Mouse (Mus musculus) forebrain, embryonic 10.5 days (tissue): ENCODE data around the gene Cfd. TPM values are rescaled to one million over a fixed set of nuclear protein-coding genes. Genes with fewer than 3 reads are reported as not detected.

Experiments
- DNase-seq: peaks from one replicate; pipeline ENCODE4 v3.0.0-alpha.2; 2017; ENCODE audit warnings: low spot score; ENCODE audit errors: extremely low spot score
- H3K27ac ChIP-seq: fragments of 300-500 bp; sonication (generic); 2 replicates; pipeline ENCODE4 v1.5.1; 2016; ENCODE audit warnings: mild to moderate bottlenecking
- H3K27me3 ChIP-seq: fragments of 300-500 bp; sonication (generic); 2 replicates; pipeline ENCODE4 v1.6.1; 2016; ENCODE audit warnings: mild to moderate bottlenecking; ENCODE audit not compliant: poor library complexity, severe bottlenecking
- H3K36me3 ChIP-seq: fragments of 300-500 bp; sonication (generic); replicated peaks from 2 replicates; pipeline ENCODE4 v1.6.1; 2016; ENCODE audit warnings: mild to moderate bottlenecking, moderate library complexity
- H3K4me1 ChIP-seq: fragments of 300-500 bp; sonication (generic); 2 replicates; pipeline ENCODE4 v1.6.1; 2016
- H3K4me3 ChIP-seq: fragments of 300-500 bp; sonication (generic); 2 replicates; pipeline ENCODE4 v1.5.1; 2016; ENCODE audit warnings: mild to moderate bottlenecking, moderate library complexity
- H3K9me3 ChIP-seq: fragments of 300-500 bp; sonication (generic); 2 replicates; pipeline ENCODE4 v1.6.1; 2016; ENCODE audit warnings: mild to moderate bottlenecking, moderate library complexity
- whole genome bisulfite sequencing: fragments of 180-500 bp; shearing (Covaris S2); methylation state at CpG from one replicate; pipeline ENCODE4 v1.1.7; 2016; 5-methylcytosine and 5-hydroxymethylcytosine counted together
- polyA plus RNA-seq: library from polyadenylated mRNA; unstranded; fragments of >200 nt; fragmentation: Nextera tagmentation; extraction: Ambion mirVana; gene quantifications from 2 replicates; pipeline ENCODE4 v1.2.1, GENCODE M21; 2016

Cfd gene
- polyA plus RNA-seq, 1 experiment from 2014 or later, result not detected

DNA sequence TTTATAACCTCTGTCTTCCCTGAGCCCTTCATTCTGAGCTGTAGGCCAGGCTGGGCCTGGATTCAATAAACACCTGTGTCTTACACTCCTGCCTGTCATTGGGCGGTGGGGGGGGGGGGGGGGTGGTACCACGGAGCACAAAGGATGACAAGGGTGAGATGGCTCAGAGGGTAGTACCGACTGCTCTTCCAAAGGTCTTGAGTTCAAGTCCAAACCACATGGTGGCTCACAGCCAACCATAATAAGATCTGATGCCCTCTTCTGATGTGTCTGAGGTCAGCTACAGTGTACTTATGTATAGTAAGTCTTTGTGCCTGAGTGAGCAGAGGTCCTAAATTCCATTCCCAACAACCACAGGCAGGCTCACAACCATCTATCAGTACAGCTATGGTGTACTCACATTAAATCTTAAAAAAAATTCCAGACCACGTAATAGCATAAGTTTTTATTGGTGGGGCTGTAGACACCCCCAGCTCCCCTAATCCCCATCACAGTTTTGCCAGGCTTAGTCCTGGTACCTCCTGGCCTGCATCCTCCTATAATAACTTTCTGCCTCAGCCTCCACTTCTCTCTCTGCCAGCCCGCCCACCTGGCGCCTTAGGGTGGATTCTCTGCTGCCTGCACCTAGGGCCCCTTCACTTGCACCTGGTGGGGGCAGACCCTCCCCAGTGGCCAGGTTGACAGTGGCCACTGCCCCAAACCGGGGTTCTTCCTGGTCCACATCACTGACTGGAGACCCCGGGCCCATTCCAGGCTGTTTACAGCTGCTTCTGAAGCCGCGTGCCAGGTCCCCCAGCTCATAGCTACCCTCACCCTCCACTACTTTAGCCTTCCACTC lies 26.1 kb upstream of the Cfd start:
- WGBS, result 61% methylated on average over 10 of the region's 10 CpGs
- no peak for DNase-seq
- H3K27me3 ChIP-seq, result no peaks in the 10 kb centered on the region
- H3K9me3 ChIP-seq, result no peaks in the 10 kb centered on the region
- peak overlapping the region; percentile 44; the same call in 1 of the 2 replicates for H3K27ac ChIP-seq
- peaks cover 35% of the 10 kb centered on the region for H3K4me1 ChIP-seq
- H3K36me3 ChIP-seq, result peaks cover 94% of the 10 kb centered on the region
- H3K4me3 ChIP-seq, result peak overlapping the region; percentile 14; the same call in 1 of the 2 replicates

DNA sequence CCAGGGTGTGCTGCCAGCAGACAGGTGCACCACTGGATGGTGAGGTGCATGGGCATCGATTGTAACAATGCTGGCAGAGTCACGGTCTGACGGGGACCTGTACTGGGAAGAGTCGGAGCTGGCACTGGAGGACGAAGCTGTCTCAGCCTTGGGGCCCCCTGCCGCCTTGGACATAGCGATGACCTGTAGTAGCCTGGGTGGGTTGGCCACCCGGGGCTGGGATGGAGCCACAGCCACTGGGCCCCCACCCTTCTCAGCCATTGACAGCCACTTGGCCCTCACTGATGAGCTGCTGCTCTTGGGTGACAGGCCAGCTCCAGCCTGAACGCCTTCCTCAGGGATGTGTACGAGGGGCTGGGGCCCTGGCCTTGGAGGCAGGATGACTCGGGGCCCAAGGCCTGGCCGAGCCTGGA lies 25.5 kb upstream of the Cfd start:
- Histone ChIP-seq H3K9me3 (no peaks in the 10 kb centered on the region), H3K27me3 (no peaks in the 10 kb centered on the region), H3K27ac (peak overlapping the region; percentile 44; the same call in 1 of the 2 replicates), H3K4me3 (peak overlapping the region; percentile 14; the same call in 1 of the 2 replicates), H3K36me3 (peaks cover 94% of the 10 kb centered on the region), H3K4me1 (peaks cover 34% of the 10 kb centered on the region)
- no peak for DNase-seq
- WGBS, result 73% methylated on average over 12 of the region's 12 CpGs

DNA sequence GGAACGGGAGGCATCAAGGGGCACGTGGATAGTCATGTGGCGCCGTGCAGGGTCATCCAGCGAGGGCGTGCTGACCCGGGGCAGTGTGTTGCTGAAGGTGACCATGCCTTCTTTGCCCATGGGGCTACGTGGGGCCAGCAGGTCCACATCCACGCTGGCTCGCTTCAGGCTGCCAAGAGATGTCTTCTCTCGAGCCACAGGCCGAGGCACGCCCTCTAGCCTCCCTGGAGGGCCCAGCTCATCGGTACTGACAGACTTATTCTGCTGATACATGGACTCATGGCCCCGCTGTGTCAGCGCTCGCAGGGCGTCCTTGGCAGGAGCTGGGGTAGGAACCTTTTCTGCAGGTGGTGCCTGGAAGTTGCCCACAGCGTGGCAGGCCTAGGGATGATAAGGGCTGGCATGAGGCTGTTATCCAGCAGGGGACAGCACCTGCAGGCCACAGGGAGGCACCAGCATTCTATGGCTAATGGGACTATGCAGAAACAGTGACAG lies 24.8 kb upstream of the Cfd start:
- Histone ChIP-seq H3K9me3 (no peaks in the 10 kb centered on the region), H3K36me3 (peaks cover 92% of the 10 kb centered on the region), H3K4me1 (peaks cover 32% of the 10 kb centered on the region), H3K27ac (peak overlapping the region; percentile 44), H3K4me3 (peak overlapping the region; percentile 14; the same call in 1 of the 2 replicates), H3K27me3 (no peaks in the 10 kb centered on the region)
- 83% methylated on average over 19 of the region's 19 CpGs for WGBS
- no peak for DNase-seq

DNA sequence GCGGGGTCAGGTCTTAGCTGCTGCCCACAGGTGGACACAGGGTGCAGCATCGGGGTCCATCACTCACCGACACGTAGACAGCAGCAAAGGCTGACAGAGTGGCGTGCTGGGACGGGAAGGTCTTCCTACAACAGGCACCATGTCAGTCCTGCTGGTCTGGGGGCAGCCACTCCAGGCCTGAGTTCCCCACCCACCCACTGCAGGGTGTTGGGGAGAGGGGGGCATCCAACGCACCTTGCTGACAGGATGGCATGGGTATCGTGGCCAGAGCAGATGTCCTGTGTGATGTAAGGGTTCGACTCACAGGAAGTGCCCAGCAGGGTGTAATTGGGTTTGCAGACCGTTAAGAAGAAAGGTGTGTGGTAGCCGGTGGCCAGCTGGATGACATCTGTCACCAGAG lies 24.1 kb upstream of the Cfd start:
- peaks cover 92% of the 10 kb centered on the region for H3K36me3 ChIP-seq
- no peaks in the 10 kb centered on the region for H3K9me3 ChIP-seq
- H3K27ac ChIP-seq, result no peak overlapping the region
- H3K4me3 ChIP-seq, result peak overlapping the region; percentile 8; the same call in 1 of the 2 replicates
- whole genome bisulfite sequencing, result 89% methylated on average over 11 of the region's 11 CpGs
- no peak for DNase-seq
- H3K27me3 ChIP-seq, result no peaks in the 10 kb centered on the region
- peaks cover 28% of the 10 kb centered on the region for H3K4me1 ChIP-seq

DNA sequence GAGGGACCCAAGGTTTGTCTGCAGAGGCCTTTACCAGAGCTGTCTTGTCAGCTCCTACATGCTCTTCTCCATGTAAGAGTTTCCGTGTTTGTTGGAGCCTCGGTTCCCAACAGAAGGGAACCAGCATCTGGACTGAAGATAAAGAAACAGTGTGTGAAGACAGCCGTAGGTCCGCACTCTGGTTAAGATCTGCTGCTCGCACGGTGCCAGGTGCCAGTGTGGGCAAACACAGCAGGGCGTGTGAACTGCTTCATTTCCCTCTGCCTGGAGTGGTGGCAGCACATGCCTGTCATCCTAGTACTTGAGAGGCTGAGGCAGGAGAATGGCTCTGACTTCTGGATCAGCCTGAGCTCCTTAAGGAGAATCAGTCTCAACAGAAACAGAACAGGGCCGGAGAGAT lies 18.8 kb upstream of the Cfd start:
- no peak for DNase-seq
- H3K27me3 ChIP-seq, result peaks cover 14% of the 10 kb centered on the region
- peaks cover 54% of the 10 kb centered on the region for H3K36me3 ChIP-seq
- no peak overlapping the region for H3K27ac ChIP-seq
- 93% methylated on average over 8 of the region's 8 CpGs for WGBS
- H3K4me1 ChIP-seq, result peaks cover 41% of the 10 kb centered on the region
- H3K9me3 ChIP-seq, result no peaks in the 10 kb centered on the region
- no peak overlapping the region for H3K4me3 ChIP-seq

DNA sequence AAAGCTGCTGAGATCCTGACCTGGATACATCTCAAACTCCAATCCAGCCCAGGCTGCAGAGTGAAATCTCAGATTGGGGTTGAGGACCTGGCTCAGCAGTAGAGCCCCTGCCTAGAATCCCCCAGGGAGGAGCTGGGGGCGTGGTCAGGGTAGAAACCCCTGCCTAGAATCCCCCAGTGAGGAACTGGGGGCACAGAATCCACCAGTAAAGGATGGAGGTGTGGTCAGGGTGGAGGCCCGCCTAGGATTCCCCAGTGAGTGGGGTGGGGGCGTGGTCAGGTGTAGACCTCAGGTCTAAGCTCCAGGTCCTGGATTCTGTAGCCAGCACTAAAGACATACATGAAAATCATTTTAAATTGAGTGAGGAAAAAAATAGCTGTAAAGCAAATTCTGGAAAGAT lies 17.8 kb upstream of the Cfd start:
- no peaks in the 10 kb centered on the region for H3K9me3 ChIP-seq
- no peak for DNase-seq
- H3K27ac ChIP-seq, result peak overlapping the region; percentile 97
- H3K4me3 ChIP-seq, result peak overlapping the region; percentile 71
- H3K4me1 ChIP-seq, result peaks cover 45% of the 10 kb centered on the region
- peaks cover 19% of the 10 kb centered on the region for H3K27me3 ChIP-seq
- H3K36me3 ChIP-seq, result peaks cover 46% of the 10 kb centered on the region
- WGBS, result 40% methylated on average over 3 of the region's 3 CpGs

DNA sequence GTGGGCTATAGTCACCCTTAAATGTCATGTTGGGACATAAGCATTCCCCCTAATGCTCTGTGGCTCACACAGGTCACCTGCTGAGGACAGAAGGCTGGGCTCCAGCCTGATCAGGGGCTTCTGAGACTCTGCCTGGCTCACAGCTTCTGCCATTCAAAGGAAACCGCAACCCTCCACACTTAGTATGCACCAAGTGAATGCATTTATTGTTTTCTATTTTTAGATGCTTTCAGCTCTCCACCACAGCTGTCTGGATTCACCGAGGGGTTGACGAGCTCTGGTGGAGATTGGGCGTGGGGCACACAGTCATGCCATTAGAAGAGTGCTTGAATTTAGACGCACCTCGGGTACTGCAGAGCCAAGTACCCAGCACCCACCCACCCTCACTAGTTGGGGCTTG lies 17.3 kb upstream of the Cfd start:
- H3K36me3 ChIP-seq, result peaks cover 43% of the 10 kb centered on the region
- peak overlapping the region; percentile 71 for H3K4me3 ChIP-seq
- peaks cover 47% of the 10 kb centered on the region for H3K4me1 ChIP-seq
- no peaks in the 10 kb centered on the region for H3K9me3 ChIP-seq
- H3K27ac ChIP-seq, result peak overlapping the region; percentile 97
- no peak for DNase-seq
- 21% methylated on average over 6 of the region's 6 CpGs for WGBS
- H3K27me3 ChIP-seq, result peaks cover 19% of the 10 kb centered on the region

DNA sequence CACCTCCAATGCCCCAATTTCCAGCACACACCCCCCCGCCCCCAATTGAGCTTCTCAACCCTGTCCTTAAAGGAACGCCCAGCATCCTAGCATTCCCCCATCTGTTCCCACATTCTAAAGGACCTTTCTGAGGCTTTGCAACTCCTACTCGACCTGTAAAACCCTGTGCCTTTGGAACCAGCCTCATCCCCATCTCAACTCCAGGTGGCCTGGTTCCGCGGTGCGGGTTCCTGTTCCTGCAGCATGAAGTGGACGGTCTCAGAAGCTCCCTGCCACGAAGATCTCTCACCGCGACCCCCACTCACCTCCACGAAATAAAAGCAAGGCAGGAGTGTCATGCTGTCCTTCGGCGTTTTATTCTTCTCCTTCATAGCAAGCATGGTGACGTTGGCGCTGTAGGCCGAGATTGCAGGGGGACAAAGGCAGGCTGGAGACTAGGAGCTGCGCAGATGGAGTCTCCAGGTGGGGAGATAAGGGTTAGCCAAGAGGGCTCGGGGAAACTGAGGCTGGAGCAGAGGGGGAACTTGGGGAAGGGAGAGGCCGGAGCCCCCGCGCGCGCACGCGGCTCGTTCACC lies 16.9 kb upstream of the Cfd start:
- Histone ChIP-seq H3K4me1 (peaks cover 47% of the 10 kb centered on the region), H3K9me3 (no peaks in the 10 kb centered on the region), H3K27me3 (peaks cover 19% of the 10 kb centered on the region), H3K4me3 (peak overlapping the region; percentile 71), H3K27ac (peak overlapping the region; percentile 97), H3K36me3 (peaks cover 40% of the 10 kb centered on the region)
- 3% methylated on average over 26 of the region's 26 CpGs for WGBS
- no peak for DNase-seq

DNA sequence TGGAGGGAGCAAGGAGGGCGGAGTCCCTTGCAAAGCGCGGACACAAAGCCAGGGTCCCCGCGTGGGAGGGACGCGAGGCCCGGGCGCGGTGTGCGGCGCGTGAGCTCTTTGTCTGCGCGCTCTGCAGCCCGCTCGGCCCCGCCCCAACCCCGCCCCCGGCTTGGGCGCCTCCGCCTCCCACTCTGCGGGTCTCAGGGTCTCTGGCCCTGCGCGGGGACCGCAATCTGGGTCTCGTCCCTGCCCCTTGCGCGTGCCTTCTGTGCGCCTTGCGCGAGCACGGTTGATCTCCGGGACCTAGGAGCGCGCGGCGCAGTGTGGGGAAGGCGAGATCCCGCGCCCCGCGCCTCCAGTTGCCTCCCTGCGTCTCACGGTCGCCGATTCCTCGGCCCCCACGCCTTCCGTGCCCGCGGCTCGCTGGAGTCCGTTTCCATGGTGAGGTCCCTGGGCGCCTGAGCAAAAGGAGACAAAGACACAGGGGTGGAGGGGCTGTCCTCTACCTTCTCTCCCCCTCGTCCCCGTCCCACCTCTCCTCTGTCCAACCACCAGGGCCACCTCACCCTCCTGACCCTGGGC lies 16.3 kb upstream of the Cfd start, which contains the start of the genes Prtn3 and Plppr3:
Prtn3 (plus strand) TSS at position 187 of the 573 bp plus-strand sequence.
Plppr3 (minus strand) TSS at position 345 of the 573 bp plus-strand sequence.
- under 1% methylated on average over 57 of the region's 57 CpGs for WGBS
- H3K4me3 ChIP-seq, result peak within 1 kb of the TSS; percentile 71
- peaks cover 34% of the 10 kb centered on the region for H3K36me3 ChIP-seq
- H3K4me1 ChIP-seq, result peaks cover 50% of the 10 kb centered on the region
- peak within 1 kb of the TSS; percentile 97 for H3K27ac ChIP-seq
- H3K27me3 ChIP-seq, result peaks cover 24% of the 10 kb centered on the region
- no peaks in the 10 kb centered on the region for H3K9me3 ChIP-seq
- DNase-seq, result peak; percentile 78

DNA sequence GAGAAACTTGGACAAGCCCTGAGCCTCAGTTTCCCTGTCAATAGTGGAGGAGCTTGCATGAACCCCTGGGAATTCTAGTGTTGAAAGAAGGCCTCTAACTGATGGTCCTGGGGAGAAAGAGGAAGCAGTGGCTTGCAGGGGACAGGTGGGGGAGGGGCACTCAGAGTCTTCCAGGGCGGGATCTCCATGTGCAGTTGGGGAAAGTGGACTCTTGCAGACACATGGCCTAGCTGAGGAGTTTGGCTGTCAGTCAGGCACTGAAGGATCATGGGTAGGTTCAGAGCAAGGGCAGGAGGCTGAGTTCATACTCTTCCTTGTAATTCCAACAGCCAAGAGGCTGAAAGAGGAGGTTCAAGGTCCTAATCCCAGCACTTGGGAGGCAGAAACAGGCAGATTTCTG lies 13.5 kb upstream of the Cfd start:
- Histone ChIP-seq H3K36me3 (peaks cover 8% of the 10 kb centered on the region), H3K27ac (no peak overlapping the region), H3K4me1 (peaks cover 61% of the 10 kb centered on the region), H3K4me3 (no peak overlapping the region), H3K27me3 (peaks cover 52% of the 10 kb centered on the region), H3K9me3 (no peaks in the 10 kb centered on the region)
- DNase-seq, result no peak
- 58% methylated on average over 1 of the region's 1 CpGs for WGBS

DNA sequence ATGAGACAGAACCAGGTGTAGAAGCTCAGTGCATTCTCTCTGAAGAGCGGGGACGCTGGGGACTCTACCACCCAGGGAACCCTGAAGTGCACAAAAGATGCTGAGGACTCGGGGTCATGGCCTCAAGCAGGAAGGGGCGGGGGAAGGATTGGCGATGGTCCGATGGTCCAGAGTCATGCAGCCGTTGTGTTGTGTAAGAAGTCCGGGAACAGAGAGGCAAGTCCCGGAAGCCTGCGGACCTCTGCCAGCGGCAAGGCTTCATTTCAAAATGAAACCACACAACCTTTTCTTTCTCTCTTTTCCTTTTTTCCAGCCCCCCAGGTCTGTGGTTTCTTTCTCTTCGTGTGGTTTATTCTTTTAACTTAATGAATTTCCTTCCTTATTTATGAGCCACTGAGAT lies 12.9 kb upstream of the Cfd start:
- peaks cover 62% of the 10 kb centered on the region for H3K4me1 ChIP-seq
- H3K27ac ChIP-seq, result no peak overlapping the region
- 55% methylated on average over 12 of the region's 12 CpGs for WGBS
- H3K9me3 ChIP-seq, result no peaks in the 10 kb centered on the region
- H3K27me3 ChIP-seq, result peaks cover 57% of the 10 kb centered on the region
- peaks cover 2% of the 10 kb centered on the region for H3K36me3 ChIP-seq
- no peak overlapping the region for H3K4me3 ChIP-seq
- no peak for DNase-seq

DNA sequence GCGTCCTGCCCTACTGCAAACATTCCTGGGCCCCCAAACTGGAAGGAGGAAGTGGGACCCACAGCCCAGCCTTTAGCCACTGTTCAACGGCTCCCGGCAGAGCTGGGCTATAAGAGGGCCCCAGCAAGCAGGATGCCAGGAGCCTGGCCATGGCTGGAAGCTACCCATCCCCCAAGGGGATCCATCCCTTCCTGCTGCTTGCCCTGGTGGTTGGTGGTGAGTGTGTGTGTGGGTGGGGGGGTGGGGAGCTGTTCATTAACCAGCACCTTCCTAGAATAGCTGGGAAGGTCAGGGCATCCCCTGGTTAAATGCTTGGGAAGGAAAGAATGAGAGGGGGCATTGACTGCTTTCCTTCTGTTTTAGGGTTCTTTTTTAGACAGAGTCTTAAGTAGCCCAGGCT lies 11.1 kb upstream of the Cfd start:
- Histone ChIP-seq H3K27ac (no peak overlapping the region), H3K27me3 (peaks cover 75% of the 10 kb centered on the region), H3K36me3 (no peaks in the 10 kb centered on the region), H3K9me3 (no peaks in the 10 kb centered on the region), H3K4me3 (no peak overlapping the region), H3K4me1 (peaks cover 53% of the 10 kb centered on the region)
- no peak for DNase-seq
- WGBS, result 45% methylated on average over 3 of the region's 3 CpGs
